Mouse (Mus musculus): Measurements from ENCODE around the gene Rab40c. TPM values are rescaled to one million over a fixed set of nuclear protein-coding genes. Genes with fewer than 3 reads are reported as not detected.
A peak's percentile ranks its signal among the peaks of the same experiment; 100 is the strongest.

Rab40c gene
- polyA plus RNA-seq, 1 experiment from 2014 or later, result 11.0 TPM

GRCm38 (mm10) chr17:25837076-25837410 is 82.5 kb downstream of the Rab40c start, which contains the start of gene Rhbdl1:
Rhbdl1 (minus strand) TSS chr17:25837295.
- Histone ChIP-seq H3K27me3 (ENCODE audit: control insufficient read depth, insufficient read depth, low read length) (no peaks in the 10 kb centered on the region), H3K9ac (ENCODE audit: low read depth, low read length) (peak within 1 kb of the TSS; percentile 73), H3K4me3 (ENCODE audit: low read depth, low read length) (peak within 1 kb of the TSS; percentile 44), H3K4me1 (ENCODE audit: control insufficient read depth, insufficient read depth, low read length) (peaks cover 45% of the 10 kb centered on the region), H3K4me2 (peak within 1 kb of the TSS; percentile 86), H3K36me3 (ENCODE audit: control insufficient read depth, insufficient read depth, low read length) (peaks cover 33% of the 10 kb centered on the region), H3K27ac (ENCODE audit: low read depth, low read length) (peak within 1 kb of the TSS; percentile 69), H3K9me3 (replicated peaks; ENCODE audit: control insufficient read depth, low read length) (no peaks in the 10 kb centered on the region)
- 0 out of 2 replicates have a peak, but pooled peaks have one; percentile 12 for ATAC-seq (replicated peaks; ENCODE audit: insufficient number of reproducible peaks, low FRiP score, low TSS enrichment)
- WGBS (ENCODE audit: insufficient replicate concordance), result 3% methylated on average over 29 of the region's 29 CpGs

DNA sequence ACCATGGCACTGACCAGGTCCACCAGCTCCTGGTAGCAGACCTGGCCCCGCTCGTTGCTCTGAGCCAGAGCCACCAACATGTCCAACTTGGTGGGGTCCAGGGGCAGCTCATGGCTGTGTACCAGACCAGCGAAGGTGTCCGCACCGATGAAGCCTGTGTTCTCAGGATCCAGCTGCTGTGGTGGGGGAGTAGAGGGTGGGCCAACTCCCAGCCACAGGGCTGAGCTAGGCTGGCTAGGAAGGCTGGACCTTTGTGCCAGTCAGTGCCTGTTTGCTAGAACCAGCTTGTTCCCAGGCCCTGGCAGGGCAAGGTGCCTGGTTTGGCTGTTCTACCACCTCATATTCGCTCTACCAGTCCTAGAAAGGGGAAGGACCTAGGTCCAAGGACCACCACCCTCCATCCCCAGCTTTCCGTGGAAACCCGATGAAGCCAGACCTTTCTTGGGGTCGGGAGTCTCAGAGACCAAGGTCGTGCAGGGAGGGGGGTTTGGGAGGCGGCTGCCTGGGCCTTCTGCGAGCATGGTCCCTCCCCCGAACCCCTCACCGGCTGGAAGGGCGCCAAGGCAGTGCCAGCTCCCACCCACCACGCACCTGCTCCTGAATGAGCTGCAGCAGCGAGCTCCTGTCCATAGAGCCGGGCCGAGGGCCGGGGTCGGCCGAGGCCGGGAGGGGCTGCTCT is 83.0 kb downstream of the Rab40c start:
- WGBS (ENCODE audit: insufficient replicate concordance), result 23% methylated on average over 23 of the region's 23 CpGs
- H3K4me2 ChIP-seq, result peak overlapping the region; percentile 86
- H3K4me1 ChIP-seq (ENCODE audit: control insufficient read depth, insufficient read depth, low read length), result peaks cover 50% of the 10 kb centered on the region
- H3K27ac ChIP-seq (ENCODE audit: low read depth, low read length), result peak overlapping the region; percentile 69
- H3K9ac ChIP-seq (ENCODE audit: low read depth, low read length), result peak overlapping the region; percentile 73
- H3K27me3 ChIP-seq (ENCODE audit: control insufficient read depth, insufficient read depth, low read length), result no peaks in the 10 kb centered on the region
- peak overlapping the region; percentile 44 for H3K4me3 ChIP-seq (ENCODE audit: low read depth, low read length)
- H3K36me3 ChIP-seq (ENCODE audit: control insufficient read depth, insufficient read depth, low read length), result peaks cover 29% of the 10 kb centered on the region
- no peak for ATAC-seq (replicated peaks; ENCODE audit: insufficient number of reproducible peaks, low FRiP score, low TSS enrichment)
- no peaks in the 10 kb centered on the region for H3K9me3 ChIP-seq (replicated peaks; ENCODE audit: control insufficient read depth, low read length)

GRCm38 (mm10) chr17:25835816-25836215 is 83.7 kb downstream of the Rab40c start:
- H3K4me1 ChIP-seq (ENCODE audit: control insufficient read depth, insufficient read depth, low read length), result peaks cover 56% of the 10 kb centered on the region
- H3K27ac ChIP-seq (ENCODE audit: low read depth, low read length), result no peak overlapping the region
- H3K27me3 ChIP-seq (ENCODE audit: control insufficient read depth, insufficient read depth, low read length), result no peaks in the 10 kb centered on the region
- H3K4me3 ChIP-seq (ENCODE audit: low read depth, low read length), result no peak overlapping the region
- no peak for ATAC-seq (replicated peaks; ENCODE audit: insufficient number of reproducible peaks, low FRiP score, low TSS enrichment)
- peak overlapping the region; percentile 73 for H3K9ac ChIP-seq (ENCODE audit: low read depth, low read length)
- peak overlapping the region; percentile 86 for H3K4me2 ChIP-seq
- peaks cover 28% of the 10 kb centered on the region for H3K36me3 ChIP-seq (ENCODE audit: control insufficient read depth, insufficient read depth, low read length)
- 88% methylated on average over 16 of the region's 16 CpGs for WGBS (ENCODE audit: insufficient replicate concordance)
- no peaks in the 10 kb centered on the region for H3K9me3 ChIP-seq (replicated peaks; ENCODE audit: control insufficient read depth, low read length)

- 92% methylated on average over 7 of the region's 7 CpGs for WGBS (ENCODE audit: insufficient replicate concordance)
- H3K4me2 ChIP-seq, result peak overlapping the region; percentile 98
- peak overlapping the region; percentile 88; the same call in 1 of the 2 replicates for H3K4me3 ChIP-seq (ENCODE audit: low read depth, low read length)
- H3K36me3 ChIP-seq (ENCODE audit: control insufficient read depth, insufficient read depth, low read length), result peaks cover 28% of the 10 kb centered on the region
- H3K9ac ChIP-seq (ENCODE audit: low read depth, low read length), result no peak overlapping the region
- H3K27me3 ChIP-seq (ENCODE audit: control insufficient read depth, insufficient read depth, low read length), result no peaks in the 10 kb centered on the region
- no peaks in the 10 kb centered on the region for H3K9me3 ChIP-seq (replicated peaks; ENCODE audit: control insufficient read depth, low read length)
- peaks cover 60% of the 10 kb centered on the region for H3K4me1 ChIP-seq (ENCODE audit: control insufficient read depth, insufficient read depth, low read length)
- H3K27ac ChIP-seq (ENCODE audit: low read depth, low read length), result no peak overlapping the region
- ATAC-seq (replicated peaks; ENCODE audit: insufficient number of reproducible peaks, low FRiP score, low TSS enrichment), result no peak
These were observed 84.2 kb downstream of the Rab40c start for GRCm38 (mm10) chr17:25835301-25835700.

DNA sequence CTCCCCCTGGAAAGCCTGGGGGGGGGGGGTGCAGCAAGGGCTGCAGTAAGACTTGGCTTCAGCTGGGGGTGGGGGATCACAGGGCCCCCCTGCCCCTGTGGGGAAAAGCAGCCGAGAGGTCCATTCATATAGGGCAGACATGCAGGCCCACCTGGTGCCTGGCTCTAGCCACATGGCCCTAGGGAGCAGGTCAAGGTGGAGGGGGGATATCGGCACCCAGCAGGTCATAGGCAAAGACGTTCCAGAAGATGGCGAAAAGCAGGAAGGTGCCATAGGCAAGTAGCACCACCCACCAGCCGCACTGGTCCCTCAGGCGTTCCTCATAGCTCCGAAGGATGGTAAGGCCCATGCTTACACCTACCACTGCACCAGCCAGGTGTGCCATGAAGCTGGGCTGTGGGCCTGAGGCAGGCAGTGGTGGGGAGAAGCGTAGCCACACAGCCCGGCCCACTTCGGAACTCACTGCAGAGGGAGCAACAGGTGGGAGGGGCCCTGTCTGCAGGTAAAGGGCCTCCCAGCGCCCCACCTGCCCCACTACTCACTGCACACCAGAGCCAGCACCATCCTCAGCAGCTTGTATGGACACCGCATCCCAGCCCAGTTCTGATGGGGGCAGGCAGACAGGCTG is 84.8 kb downstream of the Rab40c start:
- Histone ChIP-seq H3K4me2 (peak overlapping the region; percentile 98), H3K36me3 (ENCODE audit: control insufficient read depth, insufficient read depth, low read length) (peaks cover 27% of the 10 kb centered on the region), H3K9ac (ENCODE audit: low read depth, low read length) (peak overlapping the region; percentile 92), H3K4me1 (ENCODE audit: control insufficient read depth, insufficient read depth, low read length) (peaks cover 66% of the 10 kb centered on the region), H3K4me3 (ENCODE audit: low read depth, low read length) (peak overlapping the region; percentile 88), H3K27ac (ENCODE audit: low read depth, low read length) (peak overlapping the region; percentile 99; the same call in 1 of the 2 replicates), H3K27me3 (ENCODE audit: control insufficient read depth, insufficient read depth, low read length) (no peaks in the 10 kb centered on the region), H3K9me3 (replicated peaks; ENCODE audit: control insufficient read depth, low read length) (no peaks in the 10 kb centered on the region)
- ATAC-seq (replicated peaks; ENCODE audit: insufficient number of reproducible peaks, low FRiP score, low TSS enrichment), result no peak
- 90% methylated on average over 12 of the region's 12 CpGs for WGBS (ENCODE audit: insufficient replicate concordance)

DNA sequence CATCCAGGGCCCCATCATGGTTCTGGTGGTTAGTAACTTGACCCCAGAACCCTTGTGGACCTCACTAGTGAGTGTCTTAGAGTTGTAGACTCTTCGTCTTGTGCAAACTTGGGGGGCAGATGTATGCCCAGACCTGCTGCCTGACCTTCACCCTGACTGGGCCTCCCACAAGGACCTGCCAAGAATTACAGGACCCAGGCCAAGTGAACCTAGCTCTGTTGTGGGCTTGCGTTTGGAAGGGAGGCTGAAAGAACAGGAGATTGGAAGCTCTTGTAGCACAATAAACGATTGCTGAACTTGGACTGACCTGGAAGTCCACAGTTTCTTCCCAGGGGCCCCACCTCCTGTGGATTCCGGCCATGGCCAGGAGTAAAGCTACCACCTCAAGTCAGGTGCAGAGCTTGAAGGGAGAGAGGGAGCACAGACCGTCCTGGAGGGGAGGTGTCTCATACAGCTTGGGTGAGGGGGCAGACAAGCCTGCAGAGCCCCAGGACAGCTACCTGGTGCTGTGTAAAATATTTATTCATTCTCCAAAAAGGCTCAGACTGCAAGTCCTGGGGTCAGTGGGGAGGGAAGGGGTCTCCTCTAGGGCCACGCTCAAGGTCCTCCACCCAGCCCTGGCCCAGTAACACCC is 85.4 kb downstream of the Rab40c start:
- 39% methylated on average over 6 of the region's 6 CpGs for WGBS (ENCODE audit: insufficient replicate concordance)
- Histone ChIP-seq H3K4me2 (peak overlapping the region; percentile 98), H3K4me1 (ENCODE audit: control insufficient read depth, insufficient read depth, low read length) (peaks cover 69% of the 10 kb centered on the region), H3K9ac (ENCODE audit: low read depth, low read length) (peak overlapping the region; percentile 92), H3K9me3 (replicated peaks; ENCODE audit: control insufficient read depth, low read length) (no peaks in the 10 kb centered on the region), H3K36me3 (ENCODE audit: control insufficient read depth, insufficient read depth, low read length) (peaks cover 22% of the 10 kb centered on the region), H3K27ac (ENCODE audit: low read depth, low read length) (peak overlapping the region; percentile 99), H3K4me3 (ENCODE audit: low read depth, low read length) (peak overlapping the region; percentile 88), H3K27me3 (ENCODE audit: control insufficient read depth, insufficient read depth, low read length) (no peaks in the 10 kb centered on the region)
- no peak for ATAC-seq (replicated peaks; ENCODE audit: insufficient number of reproducible peaks, low FRiP score, low TSS enrichment)

GRCm38 (mm10) chr17:25833291-25833663 is 86.2 kb downstream of the Rab40c start, which contains the start of gene Stub1:
Stub1 (minus strand) TSS chr17:25833404.
- Histone ChIP-seq H3K4me3 (ENCODE audit: low read depth, low read length) (peak within 1 kb of the TSS; percentile 88), H3K9ac (ENCODE audit: low read depth, low read length) (peak within 1 kb of the TSS; percentile 92), H3K4me2 (peak within 1 kb of the TSS; percentile 98), H3K36me3 (ENCODE audit: control insufficient read depth, insufficient read depth, low read length) (peaks cover 19% of the 10 kb centered on the region), H3K4me1 (ENCODE audit: control insufficient read depth, insufficient read depth, low read length) (peaks cover 73% of the 10 kb centered on the region), H3K27ac (ENCODE audit: low read depth, low read length) (peak within 1 kb of the TSS; percentile 99), H3K27me3 (ENCODE audit: control insufficient read depth, insufficient read depth, low read length) (no peaks in the 10 kb centered on the region), H3K9me3 (replicated peaks; ENCODE audit: control insufficient read depth, low read length) (no peaks in the 10 kb centered on the region)
- under 1% methylated on average over 24 of the region's 24 CpGs for WGBS (ENCODE audit: insufficient replicate concordance)
- ATAC-seq (replicated peaks; ENCODE audit: insufficient number of reproducible peaks, low FRiP score, low TSS enrichment), result peak; percentile 73

- ATAC-seq (replicated peaks; ENCODE audit: insufficient number of reproducible peaks, low FRiP score, low TSS enrichment), result peak; percentile 91
These were observed 86.9 kb downstream of the Rab40c start for GRCm38 (mm10) chr17:25832436-25833290.

More at GRCm38 (mm10) chr17:25832436-25833290, 86.9 kb downstream of the Rab40c start:
- Histone ChIP-seq H3K4me2 (peak overlapping the region; percentile 98), H3K4me3 (ENCODE audit: low read depth, low read length) (peak overlapping the region; percentile 88), H3K4me1 (ENCODE audit: control insufficient read depth, insufficient read depth, low read length) (peaks cover 71% of the 10 kb centered on the region), H3K36me3 (ENCODE audit: control insufficient read depth, insufficient read depth, low read length) (peaks cover 20% of the 10 kb centered on the region), H3K9me3 (replicated peaks; ENCODE audit: control insufficient read depth, low read length) (no peaks in the 10 kb centered on the region), H3K27me3 (ENCODE audit: control insufficient read depth, insufficient read depth, low read length) (no peaks in the 10 kb centered on the region), H3K27ac (ENCODE audit: low read depth, low read length) (peak overlapping the region; percentile 99), H3K9ac (ENCODE audit: low read depth, low read length) (peak overlapping the region; percentile 92)
- WGBS (ENCODE audit: insufficient replicate concordance), result under 1% methylated on average over 61 of the region's 77 CpGs

All from heart, embryonic 11.5 days (tissue).